Mouse (Mus musculus): ENCODE measurements around the gene Wdr13. TPM values are rescaled to one million over a fixed set of nuclear protein-coding genes. Genes with fewer than 3 reads are reported as not detected.
"Not testable (repeated sequence)": the region's sequence is repeated elsewhere in the genome, so short reads cannot be mapped to it uniquely, and the experiment has no call there.

Gene Wdr13
- polyA plus RNA-seq, 1 experiment: 11.1 TPM

- H3K79me3 ChIP-seq (ENCODE audit: low read depth): no peaks in the 10 kb centered on the region
- H3K79me2 ChIP-seq (ENCODE audit: control insufficient read depth, insufficient read depth): no peaks in the 10 kb centered on the region
- no peak overlapping the region for H3ac ChIP-seq (ENCODE audit: control insufficient read depth, insufficient read length, low read depth)
- TF ChIP-seq USF1 (IDR thresholded peaks at IDR 0.05; ENCODE audit: low read depth): no peak
- no peak for TF ChIP-seq CEBPB (IDR thresholded peaks at IDR 0.05; ENCODE audit: low read depth)
- peak; percentile 58 for TF ChIP-seq FOSL1 (IDR thresholded peaks at IDR 0.05; ENCODE audit: insufficient read depth, low read length, poor library complexity, severe bottlenecking)
- H3K27me3 ChIP-seq (ENCODE audit: control insufficient read depth, insufficient read depth, insufficient read length): no peaks in the 10 kb centered on the region
- H3K4me3 ChIP-seq (ENCODE audit: insufficient read depth, poor library complexity, severe bottlenecking): no peak overlapping the region
- no peaks in the 10 kb centered on the region for H3K36me3 ChIP-seq (ENCODE audit: control insufficient read depth, insufficient read depth)
Observed at GRCm38 (mm10) chrX:8102213-8102668, 30.5 kb downstream of the Wdr13 start.

GRCm38 (mm10) chrX:8101017-8101416, 31.7 kb downstream of the Wdr13 start:
- no peak overlapping the region for H3ac ChIP-seq (ENCODE audit: control insufficient read depth, insufficient read length, low read depth)
- H3K4me3 ChIP-seq (ENCODE audit: insufficient read depth, poor library complexity, severe bottlenecking): no peak overlapping the region
- H3K27me3 ChIP-seq (ENCODE audit: control insufficient read depth, insufficient read depth, insufficient read length): no peaks in the 10 kb centered on the region
- no peaks in the 10 kb centered on the region for H3K79me2 ChIP-seq (ENCODE audit: control insufficient read depth, insufficient read depth)
- H3K79me3 ChIP-seq (ENCODE audit: low read depth): no peaks in the 10 kb centered on the region
- H3K36me3 ChIP-seq (ENCODE audit: control insufficient read depth, insufficient read depth): no peaks in the 10 kb centered on the region
- TF ChIP-seq CEBPB (IDR thresholded peaks at IDR 0.05; ENCODE audit: low read depth) (no peak), USF1 (IDR thresholded peaks at IDR 0.05; ENCODE audit: low read depth) (no peak), FOSL1 (IDR thresholded peaks at IDR 0.05; ENCODE audit: insufficient read depth, low read length, poor library complexity, severe bottlenecking) (no peak), MAX (IDR thresholded peaks at IDR 0.05) (no peak), MYOD1 (IDR thresholded peaks at IDR 0.05; ENCODE audit: control insufficient read depth, insufficient read length, low read depth) (no peak), MYOG (IDR thresholded peaks at IDR 0.05; ENCODE audit: control insufficient read depth, extremely low read depth, insufficient read length) (no peak), CTCF (IDR thresholded peaks at IDR 0.05; ENCODE audit: control insufficient read depth, insufficient read depth, insufficient read length) (no peak)

GRCm38 (mm10) chrX:8099435-8099834, 33.3 kb downstream of the Wdr13 start:
- TF ChIP-seq CTCF (IDR thresholded peaks at IDR 0.05; ENCODE audit: control insufficient read depth, insufficient read depth, insufficient read length) (no peak), USF1 (IDR thresholded peaks at IDR 0.05; ENCODE audit: low read depth) (no peak), MYOG (IDR thresholded peaks at IDR 0.05; ENCODE audit: control insufficient read depth, extremely low read depth, insufficient read length) (no peak)
- Histone ChIP-seq H3ac (ENCODE audit: control insufficient read depth, insufficient read length, low read depth) (no peak overlapping the region), H3K79me3 (ENCODE audit: low read depth) (no peaks in the 10 kb centered on the region), H3K4me3 (ENCODE audit: insufficient read depth, poor library complexity, severe bottlenecking) (no peak overlapping the region), H3K36me3 (ENCODE audit: control insufficient read depth, insufficient read depth) (no peaks in the 10 kb centered on the region), H3K79me2 (ENCODE audit: control insufficient read depth, insufficient read depth) (no peaks in the 10 kb centered on the region), H3K27me3 (ENCODE audit: control insufficient read depth, insufficient read depth, insufficient read length) (no peaks in the 10 kb centered on the region)

- Histone ChIP-seq H3ac (ENCODE audit: control insufficient read depth, insufficient read length, low read depth) (no peak overlapping the region), H3K4me3 (ENCODE audit: insufficient read depth, poor library complexity, severe bottlenecking) (peak overlapping the region; percentile 25), H3K79me2 (ENCODE audit: control insufficient read depth, insufficient read depth) (no peaks in the 10 kb centered on the region), H3K36me3 (ENCODE audit: control insufficient read depth, insufficient read depth) (no peaks in the 10 kb centered on the region), H3K27me3 (ENCODE audit: control insufficient read depth, insufficient read depth, insufficient read length) (no peaks in the 10 kb centered on the region), H3K79me3 (ENCODE audit: low read depth) (no peaks in the 10 kb centered on the region)
- TF ChIP-seq MYOD1 (IDR thresholded peaks at IDR 0.05; ENCODE audit: control insufficient read depth, insufficient read length, low read depth): no peak
- no peak for TF ChIP-seq USF1 (IDR thresholded peaks at IDR 0.05; ENCODE audit: low read depth)
- no peak for TF ChIP-seq MYOG (IDR thresholded peaks at IDR 0.05; ENCODE audit: control insufficient read depth, extremely low read depth, insufficient read length)
- TF ChIP-seq CTCF (IDR thresholded peaks at IDR 0.05; ENCODE audit: control insufficient read depth, insufficient read depth, insufficient read length): no peak
- TF ChIP-seq CEBPB (IDR thresholded peaks at IDR 0.05; ENCODE audit: low read depth): no peak
- no peak for TF ChIP-seq MAX (IDR thresholded peaks at IDR 0.05)
Observed at GRCm38 (mm10) chrX:8096787-8097242, 35.9 kb downstream of the Wdr13 start.

GRCm38 (mm10) chrX:8096068-8096786, 36.5 kb downstream of the Wdr13 start:
- H3ac ChIP-seq (ENCODE audit: control insufficient read depth, insufficient read length, low read depth): peak overlapping the region; percentile 38
- peak overlapping the region; percentile 11 for H3K4me3 ChIP-seq (ENCODE audit: insufficient read depth, poor library complexity, severe bottlenecking)
- not testable (repeated sequence) for H3K36me3 ChIP-seq (ENCODE audit: control insufficient read depth, insufficient read depth); H3K27me3 ChIP-seq (ENCODE audit: control insufficient read depth, insufficient read depth, insufficient read length); H3K79me2 ChIP-seq (ENCODE audit: control insufficient read depth, insufficient read depth); H3K79me3 ChIP-seq (ENCODE audit: low read depth)

GRCm38 (mm10) chrX:8095546-8095945, 37.1 kb downstream of the Wdr13 start:
- Histone ChIP-seq H3K27me3 (ENCODE audit: control insufficient read depth, insufficient read depth, insufficient read length) (no peaks in the 10 kb centered on the region), H3K4me3 (ENCODE audit: insufficient read depth, poor library complexity, severe bottlenecking) (peak overlapping the region; percentile 11), H3K79me3 (ENCODE audit: low read depth) (no peaks in the 10 kb centered on the region), H3ac (ENCODE audit: control insufficient read depth, insufficient read length, low read depth) (peak overlapping the region; percentile 23), H3K36me3 (ENCODE audit: control insufficient read depth, insufficient read depth) (no peaks in the 10 kb centered on the region), H3K79me2 (ENCODE audit: control insufficient read depth, insufficient read depth) (no peaks in the 10 kb centered on the region)
- no peak for TF ChIP-seq FOSL1 (IDR thresholded peaks at IDR 0.05; ENCODE audit: insufficient read depth, low read length, poor library complexity, severe bottlenecking)
- TF ChIP-seq MYOG (IDR thresholded peaks at IDR 0.05; ENCODE audit: control insufficient read depth, extremely low read depth, insufficient read length): no peak
- no peak for TF ChIP-seq CTCF (IDR thresholded peaks at IDR 0.05; ENCODE audit: control insufficient read depth, insufficient read depth, insufficient read length)
- TF ChIP-seq MYOD1 (IDR thresholded peaks at IDR 0.05; ENCODE audit: control insufficient read depth, insufficient read length, low read depth): no peak
- TF ChIP-seq CEBPB (IDR thresholded peaks at IDR 0.05; ENCODE audit: low read depth): no peak
- TF ChIP-seq USF1 (IDR thresholded peaks at IDR 0.05; ENCODE audit: low read depth): no peak
- TF ChIP-seq MAX (IDR thresholded peaks at IDR 0.05): no peak

- not testable (repeated sequence) for H3K36me3 ChIP-seq (ENCODE audit: control insufficient read depth, insufficient read depth); H3K79me3 ChIP-seq (ENCODE audit: low read depth); H3K27me3 ChIP-seq (ENCODE audit: control insufficient read depth, insufficient read depth, insufficient read length); H3ac ChIP-seq (ENCODE audit: control insufficient read depth, insufficient read length, low read depth); H3K4me3 ChIP-seq (ENCODE audit: insufficient read depth, poor library complexity, severe bottlenecking); H3K79me2 ChIP-seq (ENCODE audit: control insufficient read depth, insufficient read depth)
Observed at GRCm38 (mm10) chrX:8090954-8091347, 41.7 kb downstream of the Wdr13 start.

Data from C2C12 (cell line).